Mouse (Mus musculus) midbrain, postnatal 0 days (tissue): Measurements from ENCODE around the gene Rgs16. TPM values are rescaled to one million over a fixed set of nuclear protein-coding genes. Genes with fewer than 3 reads are reported as not detected.

ENCODE experiments used
- ATAC-seq: fragments of 200-750 bp; cut with Nextera tagmentation; 2 replicates; pipeline ENCODE4 v1.8.0; 2017; ENCODE audit warnings: moderate number of reproducible peaks, mild to moderate bottlenecking, moderate TSS enrichment, moderate library complexity; ENCODE audit not compliant: low FRiP score
- DNase-seq: peaks from one replicate; pipeline ENCODE4 v3.0.0-alpha.2; 2015; ENCODE audit warnings: low spot score
- H3K27ac ChIP-seq: fragments of 300-500 bp; sonication (generic); 2 replicates; pipeline ENCODE4 v1.5.1; 2014; ENCODE audit warnings: low read depth, mild to moderate bottlenecking, low read length, mixed read lengths
- H3K27me3 ChIP-seq: fragments of 300-500 bp; sonication (generic); 2 replicates; pipeline ENCODE4 v1.6.1; 2014; ENCODE audit warnings: low read length, control low read depth, mixed read lengths; ENCODE audit not compliant: insufficient read depth
- H3K36me3 ChIP-seq: fragments of 300-500 bp; sonication (generic); 2 replicates; pipeline ENCODE4 v1.6.1; 2014; ENCODE audit warnings: low read length, control low read depth, mixed read lengths; ENCODE audit not compliant: insufficient read depth
- H3K4me1 ChIP-seq: fragments of 300-500 bp; sonication (generic); 2 replicates; pipeline ENCODE4 v1.6.1; 2014; ENCODE audit warnings: mild to moderate bottlenecking, control low read depth, antibody characterized with exemption, low read length, mixed read lengths; ENCODE audit not compliant: insufficient read depth
- H3K4me2 ChIP-seq: fragments of 300-500 bp; sonication (generic); 2 replicates; pipeline ENCODE4 v1.6.1; 2014; ENCODE audit warnings: low read depth, mild to moderate bottlenecking, low read length, mixed read lengths; ENCODE audit not compliant: poor library complexity, severe bottlenecking
- H3K4me3 ChIP-seq: fragments of 300-500 bp; sonication (generic); 2 replicates; pipeline ENCODE4 v1.5.1; 2014; ENCODE audit warnings: low read depth, mild to moderate bottlenecking, low read length, moderate library complexity
- H3K9ac ChIP-seq: fragments of 300-500 bp; sonication (generic); replicated peaks from 2 replicates; pipeline ENCODE4 v1.6.1; 2014; ENCODE audit warnings: mild to moderate bottlenecking, low read length, moderate library complexity, mixed read lengths; ENCODE audit not compliant: poor library complexity, severe bottlenecking
- H3K9me3 ChIP-seq: fragments of 300-500 bp; sonication (generic); 2 replicates; pipeline ENCODE4 v1.6.1; 2016; ENCODE audit warnings: low read length, control low read depth
- CTCF ChIP-seq: IDR thresholded peaks from 2 replicates; pipeline ENCODE4 v1.5.1; 2016; ENCODE audit warnings: antibody characterized with exemption, mild to moderate bottlenecking
- WGBS: fragments of 180-500 bp; shearing (Covaris S2); extraction: QIAGEN DNeasy Blood & Tissue Kit; methylation state at CpG from one replicate; pipeline ENCODE4 v1.1.7; 2014; 5-methylcytosine and 5-hydroxymethylcytosine counted together
- polyA plus RNA-seq: library from polyadenylated mRNA; unstranded; fragments of >200 nt; fragmentation: Nextera tagmentation; extraction: Ambion mirVana; gene quantifications from 2 replicates; pipeline ENCODE4 v1.2.1, GENCODE M21; 2015
- total RNA-seq: library from RNA; depleted of rRNA; stranded (reverse); fragments of >200 nt; gene quantifications from 2 replicates; pipeline ENCODE4 v1.2.3, GENCODE M21; 2014

Gene Rgs16
- total and polyA plus RNA-seq, 2 experiments from 2014 or later = 7.2 to 10.7 TPM

DNA sequence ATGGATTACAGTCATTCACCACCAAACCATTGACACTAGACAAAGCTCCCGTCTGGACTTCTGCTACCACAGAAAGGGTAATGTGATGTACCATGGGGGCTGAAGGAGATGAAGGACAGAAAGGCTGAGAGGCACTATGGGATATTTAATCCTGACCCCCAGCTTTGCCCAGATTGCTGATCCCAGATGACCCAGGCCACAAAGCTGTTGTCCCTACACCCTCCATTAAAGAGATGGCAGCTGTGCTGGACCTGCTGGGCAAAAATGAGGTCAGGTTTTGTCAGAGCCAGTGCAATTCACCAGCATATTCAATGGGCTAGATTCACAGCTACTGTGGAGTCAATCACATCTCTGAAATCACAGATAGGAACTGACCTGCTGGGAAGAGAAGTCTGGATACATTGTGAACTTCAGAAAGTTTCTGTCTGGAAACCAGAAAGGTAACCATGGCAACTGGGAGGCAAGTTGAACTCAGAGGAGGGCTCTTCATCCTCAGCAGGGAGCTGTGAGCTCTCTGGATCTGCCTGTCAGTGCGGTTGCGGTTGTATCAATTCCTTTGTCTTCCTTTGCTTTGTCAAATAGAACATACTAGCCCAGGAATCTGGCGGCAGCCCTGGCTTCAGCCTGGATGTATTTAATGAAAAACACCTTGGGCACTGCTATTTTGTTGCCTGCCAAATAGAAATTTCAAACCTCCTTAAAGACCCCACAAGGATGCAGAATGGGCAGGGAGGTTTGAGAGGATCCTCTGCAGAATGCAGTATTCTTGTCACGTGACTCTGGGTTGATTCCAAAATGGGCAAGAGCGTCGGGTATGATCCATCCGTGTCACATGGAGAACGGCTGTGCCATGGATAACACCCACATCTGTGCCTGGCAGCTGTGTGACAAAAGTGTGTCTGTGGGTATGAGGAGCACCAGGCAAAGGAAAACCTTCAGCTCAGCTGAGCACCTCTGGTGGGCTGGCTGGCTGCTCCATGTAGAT lies 2.8 kb upstream of the Rgs16 start:
- peak; percentile 61 for ATAC-seq
- 13% methylated on average over 9 of the region's 9 CpGs for WGBS
- DNase-seq = peak; percentile 84
- Histone ChIP-seq H3K27me3 (no peaks in the 10 kb centered on the region), H3K36me3 (no peaks in the 10 kb centered on the region), H3K9me3 (no peaks in the 10 kb centered on the region), H3K4me2 (0 out of 2 replicates have a peak overlapping the region, but pooled peaks have one; percentile 6), H3K4me1 (peaks cover 29% of the 10 kb centered on the region; the same call in 1 of the 2 replicates), H3K4me3 (no peak overlapping the region), H3K9ac (no peak overlapping the region), H3K27ac (peak overlapping the region; percentile 82)
- no peak for TF ChIP-seq CTCF

- Histone ChIP-seq H3K4me1 (peaks cover 29% of the 10 kb centered on the region; the same call in 1 of the 2 replicates), H3K27me3 (no peaks in the 10 kb centered on the region), H3K27ac (no peak overlapping the region), H3K9ac (no peak overlapping the region), H3K4me3 (peak overlapping the region; percentile 42), H3K9me3 (no peaks in the 10 kb centered on the region), H3K36me3 (no peaks in the 10 kb centered on the region; the same call in 1 of the 2 replicates), H3K4me2 (peak overlapping the region; percentile 93)
- DNase-seq (no peak), ATAC-seq (no peak)
- TF ChIP-seq CTCF = peak; percentile 30; the same call in 1 of the 2 replicates
- WGBS = 15% methylated on average over 13 of the region's 13 CpGs
These were observed 623 bp upstream of the Rgs16 start for GRCm38 (mm10) chr1:153739437-153740015.

- Histone ChIP-seq H3K4me3 (peak overlapping the region; percentile 42), H3K27ac (no peak overlapping the region), H3K4me2 (peak overlapping the region; percentile 93), H3K4me1 (peaks cover 27% of the 10 kb centered on the region; the same call in 1 of the 2 replicates), H3K27me3 (no peaks in the 10 kb centered on the region), H3K9ac (0 out of 2 replicates have a peak overlapping the region, but pooled peaks have one; percentile 48), H3K36me3 (no peaks in the 10 kb centered on the region; the same call in 1 of the 2 replicates), H3K9me3 (no peaks in the 10 kb centered on the region)
- no peak for TF ChIP-seq CTCF
- DNase-seq = no peak
- 32% methylated on average over 12 of the region's 12 CpGs for WGBS
- no peak for ATAC-seq
These were observed 739 bp downstream of the Rgs16 start for GRCm38 (mm10) chr1:153740775-153741400.

DNA sequence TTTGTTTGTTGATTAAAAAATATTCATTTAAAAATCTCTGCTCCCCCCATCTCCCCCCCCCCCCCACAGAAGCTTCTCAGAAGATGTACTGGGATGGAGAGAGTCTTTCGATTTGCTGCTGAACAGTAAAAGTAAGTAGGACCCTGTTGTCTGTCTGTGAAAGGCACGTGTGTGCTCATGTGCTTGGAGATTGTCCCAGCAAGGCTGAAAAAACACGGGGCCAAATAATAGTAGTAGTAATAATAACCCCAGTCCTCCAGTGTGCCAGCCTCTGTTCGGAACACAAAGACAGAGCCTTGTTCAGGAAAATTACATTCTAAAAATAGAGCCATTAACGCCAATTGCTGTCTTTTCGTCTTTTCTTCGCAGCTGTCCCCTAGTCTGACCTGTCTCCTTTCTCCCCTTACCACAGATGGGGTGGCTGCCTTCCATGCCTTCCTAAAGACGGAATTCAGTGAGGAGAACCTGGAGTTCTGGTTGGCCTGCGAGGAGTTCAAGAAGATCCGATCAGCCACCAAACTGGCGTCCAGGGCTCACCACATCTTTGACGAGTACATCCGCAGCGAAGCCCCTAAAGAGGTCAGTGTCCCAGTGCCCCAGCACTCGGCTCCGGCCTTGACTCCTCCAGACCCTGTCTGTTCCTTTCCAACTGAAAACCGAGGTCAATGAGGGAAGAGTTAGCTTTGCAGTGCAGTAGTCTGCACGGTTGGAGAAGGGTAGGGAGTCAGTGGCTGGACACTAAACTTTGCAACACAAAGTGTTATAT lies 1.6 kb downstream of the Rgs16 start:
- ATAC-seq (no peak), DNase-seq (no peak)
- no peaks in the 10 kb centered on the region; the same call in 1 of the 2 replicates for H3K36me3 ChIP-seq
- H3K4me3 ChIP-seq = 0 out of 2 replicates have a peak overlapping the region, but pooled peaks have one; percentile 6
- peaks cover 20% of the 10 kb centered on the region; the same call in 1 of the 2 replicates for H3K4me1 ChIP-seq
- no peak overlapping the region for H3K9ac ChIP-seq
- WGBS = 53% methylated on average over 18 of the region's 18 CpGs
- no peak overlapping the region for H3K27ac ChIP-seq
- no peaks in the 10 kb centered on the region for H3K9me3 ChIP-seq
- H3K4me2 ChIP-seq = peak overlapping the region; percentile 93
- no peak for TF ChIP-seq CTCF
- H3K27me3 ChIP-seq = no peaks in the 10 kb centered on the region
